ENCODE assay signal across 8 mouse cellular contexts in genomic region chr1:182124924-182125368, GRCm38 (mm10). TPM values are rescaled to one million over a fixed set of nuclear protein-coding genes. Genes with fewer than 3 reads are reported as not detected.
DNase-seq lines count a peak whose midpoint lies in the region; ATAC-seq and TF ChIP-seq lines count a peak whose summit lies in the region.

No protein-coding gene starts in this region.

- intact Hi-C loops in left cerebral cortex, postnatal 25 days (cut with DNase I): no loop called here

- TF ChIP-seq CTCF in cortical plate, adult 2 months (IDR thresholded peaks at IDR 0.05; ENCODE audit: extremely low read depth, insufficient read depth, low read length): no peak

- peaks cover 5% of the 10 kb centered on the region for H3K4me1 ChIP-seq in cortical plate, adult 2 months (ENCODE audit: control insufficient read depth, insufficient read depth, low read length)

- H3K4me3 ChIP-seq in cortical plate, adult 2 months (ENCODE audit: insufficient read depth, low read length): peak overlapping the region; percentile 59

- peak overlapping the region; percentile 36; the same call in 1 of the 2 replicates for H3K27ac ChIP-seq in cortical plate, adult 2 months (ENCODE audit: insufficient read depth, low read length)

- peak; percentile 68 to 73 for DNase-seq in adrenal gland, adult 18-20 months (ENCODE audit: low spot score in 2 of 2)
- peak; percentile 66 to 69 for DNase-seq in gastrocnemius, adult 8-10 months (ENCODE audit: low spot score in 2 of 2)
- peak; percentile 76 to 89 for DNase-seq in left cerebral cortex, postnatal 25 days (ENCODE audit: low spot score in 2 of 2)
- DNase-seq in mesoderm, embryonic 11.5 days (ENCODE audit: low read depth, low spot score): peak; percentile 83
- DNase-seq in right cerebral cortex, postnatal 25 days: peak; percentile 84
- DNase-seq in yolk sac, embryonic 10.5 days (ENCODE audit: low spot score): peak; percentile 88

- peak; percentile 72 for TF ChIP-seq POLR2A in cortical plate, adult 2 months (IDR thresholded peaks at IDR 0.05; ENCODE audit: extremely low read depth, insufficient read depth, low read length)

- peak; percentile 88 for ATAC-seq in inflammation-experienced regulatory T-cells, adult 6 months

RNA-seq across cellular contexts. Expression of gene Srp9, which starts 0.4 kb away (rescaled TPM):
- 10 to 100 TPM; 48.5 to 62.1 TPM for total RNA-seq in adrenal gland, adult 18-20 months (2021)
- polyA plus RNA-seq in cortical plate, adult 2 months (2012; rRNA removed): 112 and 115 TPM in 2 replicates
- total RNA-seq in gastrocnemius, adult 8-10 months (2022): 10 to 100 TPM; 41.5 to 49.1 (median 45.6) TPM
- 100 to 1,000 TPM; 141 to 184 (median 147) TPM for polyA plus RNA-seq in inflammation-experienced regulatory T-cells, adult 6 months (2017; shearing (Covaris generic))
- 10 to 100 TPM; 61.0 to 64.1 TPM for total RNA-seq in left cerebral cortex, postnatal 25 days (2021)

RNA-seq across cellular contexts. Expression of gene Vmn1r1, which starts 39.3 kb away (rescaled TPM):
- not detected for total RNA-seq in adrenal gland, adult 18-20 months (2021)
- polyA plus RNA-seq in cortical plate, adult 2 months (2012; rRNA removed): not detected in 2 replicates
- not detected for total RNA-seq in gastrocnemius, adult 8-10 months (2022)
- not detected for polyA plus RNA-seq in inflammation-experienced regulatory T-cells, adult 6 months (2017; shearing (Covaris generic))
- not detected for total RNA-seq in left cerebral cortex, postnatal 25 days (2021)

Comparison
In these comparisons a context has a peak if more than half of its experiments do, and no peak if none do; other contexts are left out.
1. Peak in every context shown above with its lines: DNase-seq, ATAC-seq, H3K4me3 ChIP-seq and H3K27ac ChIP-seq.